Mouse (Mus musculus) adrenal gland, postnatal 25 days (tissue): ENCODE data around the gene Spag17. TPM values are rescaled to one million over a fixed set of nuclear protein-coding genes. Genes with fewer than 3 reads are reported as not detected.
A peak's percentile ranks its signal among the peaks of the same experiment; 100 is the strongest.
"Not testable (repeated sequence)": the region's sequence is repeated elsewhere in the genome, so short reads cannot be mapped to it uniquely, and the experiment has no call there.

Experiments
- DNase-seq: peaks from one replicate; pipeline ENCODE4 v3.0.0; 2021; ENCODE audit warnings: mixed read lengths
- long read RNA-seq: library from polyadenylated mRNA; stranded (forward); transcript quantifications from one replicate; pipeline ENCODE4 v2.0.0, GENCODE M21; 2021
- total RNA-seq: library from RNA; stranded (reverse); gene quantifications from 2 replicates; pipeline ENCODE4 v1.2.3, GENCODE M21; 2021

The Spag17 gene
- total RNA-seq = not detected in 2 replicates
- long read RNA-seq = 0 reads

DNA sequence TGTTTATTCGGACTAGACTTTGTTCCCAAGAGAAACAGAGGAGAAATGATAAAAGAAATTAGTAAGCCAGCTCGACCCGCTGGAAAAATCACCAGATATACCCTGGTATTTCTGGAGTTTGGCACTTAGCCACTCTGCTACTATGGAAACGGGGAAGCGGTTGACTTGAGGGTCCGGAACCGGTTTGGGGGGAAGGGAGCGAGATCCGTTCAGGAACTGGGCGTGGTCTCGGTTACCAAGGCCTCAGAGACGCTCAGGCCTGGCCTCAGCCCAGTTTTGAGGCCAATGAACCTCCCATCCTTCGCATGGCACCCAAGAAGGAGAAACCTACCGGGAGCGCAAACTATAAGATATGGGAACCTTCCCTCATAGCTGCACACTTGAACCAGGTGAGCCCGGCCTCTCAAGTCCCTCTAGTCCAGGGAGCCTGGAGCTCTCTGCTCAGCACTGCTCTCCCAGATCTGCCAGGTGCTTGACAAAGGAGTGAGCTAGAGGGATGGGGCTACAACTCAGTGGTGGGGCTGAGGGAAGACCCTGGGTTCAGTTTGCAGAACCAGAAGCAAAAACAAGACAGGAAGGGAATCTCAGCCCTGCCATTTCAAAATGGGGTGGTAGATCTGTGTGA lies at the start of gene Spag17:
Gene Spag17, plus strand, starts transcription at position 220 of the 625 bp plus-strand sequence.
- DNase-seq = no peak

DNA sequence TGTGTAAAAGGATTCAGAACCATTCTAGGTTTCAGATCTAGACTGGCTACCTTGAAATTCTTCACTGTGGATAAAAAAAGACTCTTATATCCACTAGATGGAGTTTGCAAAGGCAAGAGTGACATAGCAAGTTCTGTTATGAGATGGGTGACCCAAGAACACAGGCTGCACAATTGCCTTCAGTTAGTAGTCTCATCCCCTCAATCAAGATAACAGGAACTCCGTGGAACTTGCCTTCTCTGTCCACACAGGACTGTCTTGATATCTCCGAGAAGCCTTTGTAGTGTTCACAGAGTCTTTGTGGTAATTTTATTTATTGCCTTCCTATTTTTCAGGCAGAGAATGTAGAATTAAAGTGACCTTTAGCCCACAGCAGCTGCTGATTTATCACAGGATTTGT lies 42.9 kb upstream of the Spag17 start:
- no peak for DNase-seq

DNA sequence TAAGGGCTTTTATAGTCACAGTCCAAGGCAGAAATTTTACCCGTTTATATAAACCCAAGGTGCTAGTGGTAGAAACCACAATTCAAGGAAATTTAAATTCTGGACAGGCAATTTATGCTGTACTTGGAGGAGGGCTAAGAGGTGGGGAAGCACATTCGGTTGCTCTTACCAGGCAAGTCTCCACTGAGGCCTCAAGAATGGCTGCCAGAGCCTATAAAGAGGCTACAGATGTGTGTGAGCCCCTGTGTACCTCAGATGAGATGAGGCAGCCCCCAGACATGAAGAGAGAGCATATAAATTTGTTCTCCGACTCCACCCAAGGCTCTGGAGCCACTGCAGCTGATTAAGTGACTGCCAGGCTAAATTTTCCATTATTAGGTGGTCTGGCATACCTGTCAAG lies 42.4 kb upstream of the Spag17 start:
- DNase-seq = no peak

DNA sequence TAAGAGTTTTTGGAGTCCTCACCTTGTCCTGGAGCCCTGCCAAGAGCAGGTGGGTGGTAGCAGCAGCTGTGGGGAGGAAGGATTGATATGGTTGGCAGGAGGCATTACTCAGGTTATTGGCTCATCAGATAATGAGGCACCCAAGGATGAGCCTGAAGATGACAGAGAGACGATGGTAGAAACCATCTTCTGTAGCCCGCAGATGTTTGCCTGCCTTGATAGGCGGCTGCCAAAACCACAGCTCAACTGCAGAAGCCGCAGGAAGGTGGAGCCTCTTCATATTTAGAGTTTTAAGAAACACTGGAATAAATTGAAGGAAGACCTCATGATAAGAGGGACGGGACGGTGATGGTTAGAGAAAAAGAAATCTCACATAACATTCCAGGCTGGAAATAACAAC lies 42.0 kb upstream of the Spag17 start:
- no peak for DNase-seq

DNA sequence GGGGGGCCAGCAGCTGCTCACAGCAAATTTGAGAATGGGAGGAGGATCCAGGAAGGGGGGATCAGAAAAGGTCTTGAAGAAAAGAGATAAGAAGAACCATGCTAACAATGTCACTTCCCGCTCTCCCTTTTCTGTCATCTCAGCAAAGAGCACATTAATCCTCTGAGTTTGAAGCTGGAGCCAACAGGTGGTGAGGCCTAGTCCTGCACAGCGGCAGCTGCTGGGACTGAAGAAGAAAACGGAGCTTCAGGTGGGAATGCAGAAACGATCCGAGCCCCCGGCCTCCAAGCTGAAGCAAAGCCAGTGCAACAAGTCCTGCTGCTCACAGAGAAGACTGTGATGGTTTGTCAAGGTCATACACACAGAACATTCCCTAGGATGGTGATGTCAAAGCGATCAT lies 34.3 kb upstream of the Spag17 start:
- no peak for DNase-seq

DNA sequence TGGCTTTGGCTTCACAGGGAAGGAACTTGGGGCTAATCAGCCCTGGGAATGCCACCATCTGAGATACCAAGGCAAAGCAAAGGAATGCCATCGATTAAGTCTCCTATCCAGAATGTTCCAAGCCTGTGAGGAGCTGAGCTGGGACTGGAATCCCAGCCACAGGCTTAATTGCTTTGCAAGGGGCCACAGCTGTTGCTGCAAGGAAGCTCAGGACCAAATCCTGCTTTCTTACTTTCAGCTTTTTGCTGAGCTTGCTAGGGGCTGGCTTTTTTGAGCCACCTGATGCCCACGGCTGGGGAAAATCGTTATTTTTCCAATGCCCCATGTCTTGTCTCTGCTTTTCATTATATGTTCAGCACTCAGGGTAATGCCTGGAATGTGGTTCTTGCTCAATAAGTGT lies 30.6 kb upstream of the Spag17 start:
- no peak for DNase-seq

DNA sequence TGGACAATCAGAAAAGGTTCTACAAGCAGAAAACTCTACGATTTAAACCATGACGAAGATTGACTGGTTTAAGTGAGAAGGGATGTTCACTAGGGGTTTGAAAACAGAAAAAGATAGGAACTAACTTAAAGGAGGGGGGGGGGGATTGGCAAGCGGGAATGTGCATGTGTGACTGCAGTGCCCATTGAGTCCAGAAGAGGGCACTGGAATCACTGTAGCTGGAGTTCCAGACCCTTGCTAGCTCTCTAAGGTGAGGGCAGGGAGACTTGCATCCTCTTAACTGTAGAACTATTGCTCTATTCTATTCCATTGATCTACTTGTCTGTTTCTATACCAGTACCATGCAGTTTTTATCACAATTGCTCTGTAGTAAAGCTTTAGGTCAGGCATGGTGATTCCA lies 26.3 kb upstream of the Spag17 start:
- no peak for DNase-seq

DNA sequence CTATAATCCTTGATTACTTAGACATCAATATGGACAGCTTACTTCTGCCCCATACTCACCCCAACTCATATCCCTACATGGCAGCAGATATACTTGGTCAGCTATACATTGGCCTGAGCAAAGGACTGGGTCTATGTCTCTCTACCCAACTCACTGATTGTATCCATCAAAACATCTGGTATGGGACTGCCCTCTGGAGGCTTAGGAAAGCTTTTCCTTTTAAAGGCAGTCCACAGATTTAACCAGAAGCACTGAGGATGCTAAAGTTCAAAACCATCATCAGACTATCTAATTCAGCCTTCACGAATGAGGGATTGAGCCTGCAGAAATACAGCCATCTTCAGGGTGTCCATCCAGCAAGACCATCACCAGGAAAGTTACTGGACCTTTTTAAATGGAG lies 20.5 kb upstream of the Spag17 start:
- no peak for DNase-seq

DNA sequence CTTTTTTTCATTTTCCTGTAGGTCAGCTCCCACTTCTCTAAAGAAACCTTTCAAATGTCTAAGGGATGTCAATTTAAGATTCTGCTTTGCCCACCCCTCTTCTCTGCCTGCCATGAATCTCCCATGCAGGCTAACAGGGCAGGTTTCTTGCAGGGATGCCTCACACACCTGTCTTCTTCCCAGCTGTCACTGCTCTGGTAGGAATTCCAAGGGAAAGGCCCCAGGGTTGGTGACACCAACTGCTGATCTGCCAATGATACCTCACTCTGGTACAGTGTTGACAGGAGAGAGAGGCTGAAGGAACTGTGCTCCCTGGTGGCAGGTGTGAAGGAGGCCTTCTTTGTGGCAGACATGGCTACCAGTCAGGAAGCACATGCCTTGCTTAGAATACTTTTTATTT lies 10.1 kb upstream of the Spag17 start:
- DNase-seq = no peak

DNA sequence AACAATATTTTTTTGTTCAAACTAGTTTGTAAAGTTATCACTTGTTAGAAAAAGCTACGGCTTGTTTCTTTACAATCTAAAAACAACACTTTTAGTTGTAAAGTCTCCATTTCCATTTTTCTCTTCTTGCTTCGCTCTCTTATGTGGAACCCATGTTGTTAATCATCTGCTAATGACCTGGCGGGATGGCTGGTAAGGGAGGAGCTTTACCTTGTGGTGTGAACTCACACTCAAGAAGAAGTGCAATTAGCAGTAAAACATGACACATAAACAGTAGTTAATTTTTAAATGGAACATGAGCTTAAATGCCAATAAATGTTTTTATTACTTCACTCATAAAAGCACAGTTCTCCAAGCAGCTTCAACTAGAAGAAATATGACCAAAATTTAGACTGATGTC lies 3.7 kb upstream of the Spag17 start:
- DNase-seq = no peak

DNA sequence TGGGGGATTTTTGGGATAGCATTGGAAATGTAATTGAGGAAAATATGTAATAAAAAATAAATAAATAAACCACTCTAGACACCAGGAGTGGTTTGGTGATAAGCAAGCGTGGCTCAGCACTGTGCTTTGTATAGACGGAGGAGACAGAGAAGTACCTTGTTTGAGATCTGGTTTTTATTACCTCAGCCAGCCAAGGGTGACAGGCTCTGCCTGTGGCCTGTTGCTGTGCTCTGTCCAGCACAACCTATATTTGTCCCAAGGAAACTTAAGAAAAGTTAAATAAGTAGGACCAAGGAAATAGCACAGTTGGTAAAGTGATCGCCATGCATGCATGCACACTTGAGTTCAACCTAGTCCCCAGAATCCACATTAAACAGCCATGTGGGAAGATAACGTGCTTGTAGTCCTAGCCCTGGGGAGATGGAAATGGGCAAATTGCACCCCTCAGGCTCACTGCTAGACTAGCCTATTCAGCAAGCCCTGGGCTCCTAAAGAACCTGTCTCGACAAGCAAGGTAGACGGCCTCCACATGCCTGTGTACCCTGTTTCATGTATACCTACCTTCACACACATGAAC lies 1.1 kb upstream of the Spag17 start:
- no peak for DNase-seq

DNA sequence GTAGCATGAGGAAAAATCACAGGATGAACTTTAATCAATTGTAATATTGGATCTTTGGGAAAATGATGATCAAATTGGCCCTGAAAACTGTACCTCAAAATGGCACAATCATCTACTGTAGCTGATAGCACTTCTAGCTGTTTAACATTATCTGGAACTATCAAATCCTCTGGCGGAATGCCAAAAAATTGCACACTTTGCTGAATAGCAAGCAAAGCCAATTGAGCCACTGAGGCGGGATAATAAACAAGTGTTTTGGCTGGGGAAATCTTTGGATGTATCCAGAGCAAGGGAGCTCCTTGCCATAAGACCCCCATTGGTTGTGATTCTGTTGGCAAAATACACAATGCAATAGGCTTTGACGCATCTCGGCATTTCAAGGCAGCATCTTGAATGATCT lies 9.5 kb downstream of the Spag17 start:
- not testable (repeated sequence) for DNase-seq

DNA sequence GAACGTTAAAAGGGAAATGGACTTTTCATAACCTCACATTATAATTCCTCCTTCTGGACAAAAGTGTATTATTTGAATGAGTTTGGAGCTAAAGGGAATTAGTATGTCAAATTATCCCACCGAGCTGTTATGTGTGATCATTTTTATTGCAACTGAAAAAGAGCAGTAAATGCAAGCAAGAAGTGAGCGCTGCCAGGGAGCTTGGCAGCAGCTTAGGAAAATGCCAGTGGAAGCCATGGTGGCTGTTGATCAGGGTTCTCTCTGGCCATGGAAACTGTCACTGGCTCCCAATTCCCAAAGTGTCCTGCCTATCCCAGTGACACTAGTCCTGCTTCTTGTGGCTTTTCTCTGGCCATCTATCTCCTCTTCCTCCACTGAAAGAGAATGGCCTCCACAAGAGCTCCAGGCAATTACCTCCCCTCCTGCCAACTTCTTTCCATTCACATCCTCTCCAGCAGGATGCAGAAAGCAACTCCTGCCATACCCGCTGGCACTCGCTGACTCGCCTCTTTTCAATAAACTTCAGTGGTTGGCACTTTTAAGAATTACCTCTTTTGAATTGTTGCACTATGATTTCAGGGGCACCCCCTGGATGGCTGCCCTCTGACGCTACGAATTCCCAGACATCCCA lies 28.7 kb downstream of the Spag17 start:
- no peak for DNase-seq

DNA sequence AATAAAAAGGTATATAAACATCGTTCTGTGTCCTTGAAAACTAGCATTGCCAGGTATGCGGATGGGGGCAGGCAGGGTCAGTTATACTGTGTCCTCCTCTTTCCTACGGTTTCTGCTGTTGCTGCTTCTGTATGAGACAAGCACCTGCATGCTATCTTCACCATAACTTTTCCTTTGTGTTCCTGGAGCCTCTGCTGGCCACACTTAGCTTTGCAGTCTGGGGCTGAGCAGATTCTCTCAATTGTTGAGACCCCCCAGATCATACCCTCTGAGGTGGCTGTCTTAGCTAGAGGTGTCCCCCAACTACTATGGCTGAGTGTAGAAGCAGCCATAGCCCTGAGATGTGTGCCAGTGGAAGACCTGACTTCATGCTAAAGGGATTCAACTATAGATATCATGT lies 37.7 kb downstream of the Spag17 start:
- no peak for DNase-seq

DNA sequence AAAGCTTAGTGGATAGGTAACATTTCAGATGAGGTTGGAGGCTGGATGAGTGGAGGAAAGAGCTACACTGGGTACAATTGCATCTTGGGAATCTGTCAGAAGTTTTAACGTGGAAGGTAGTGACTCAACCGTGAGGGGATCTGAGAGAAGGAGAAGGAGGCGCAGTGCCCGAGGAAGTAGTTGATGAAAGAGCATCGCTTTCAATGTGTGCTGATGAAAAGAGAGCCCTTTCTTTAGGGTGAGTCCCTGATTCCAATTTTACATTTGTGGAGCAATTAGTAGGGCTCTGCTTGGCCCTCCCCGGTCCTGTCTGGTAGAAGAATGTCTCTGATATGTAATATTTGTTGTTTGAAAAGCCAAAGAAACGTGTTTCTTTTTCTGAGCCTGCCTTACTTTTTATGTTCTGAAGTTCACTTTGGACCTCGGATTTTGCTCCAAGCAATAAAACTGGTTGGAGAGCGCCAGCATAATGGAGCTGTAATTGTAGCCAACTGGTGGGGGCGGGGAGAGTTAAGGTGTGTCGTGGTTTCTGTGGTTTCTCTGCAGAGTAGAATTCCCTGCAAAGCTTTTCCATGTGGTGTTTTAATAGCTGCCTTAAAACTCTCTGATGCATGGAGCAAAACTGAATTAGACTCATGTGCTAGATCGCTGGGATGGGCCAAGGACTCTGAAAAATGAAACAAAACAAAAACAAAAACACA lies 45.9 kb downstream of the Spag17 start:
- no peak for DNase-seq

DNA sequence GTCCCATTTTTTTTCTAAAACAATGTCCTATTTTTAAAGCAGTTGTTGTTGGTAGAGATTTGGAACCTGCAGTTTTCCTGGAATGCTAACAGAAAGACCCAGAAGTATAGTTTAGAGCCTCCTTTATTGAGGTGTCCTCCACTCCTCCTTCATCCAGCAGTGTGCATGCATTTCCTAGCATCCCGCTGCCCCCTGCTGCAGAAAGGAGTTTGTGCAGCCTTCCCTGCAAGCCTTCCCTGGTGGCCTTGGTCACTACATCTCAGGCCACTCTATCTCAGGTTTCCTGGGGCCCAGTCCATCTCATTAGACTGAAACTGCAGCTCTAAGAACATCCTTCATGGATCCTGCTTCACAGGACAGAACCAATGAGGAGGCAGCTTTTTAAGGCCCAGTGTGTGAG lies 51.0 kb downstream of the Spag17 start:
- peak; percentile 20 for DNase-seq

DNA sequence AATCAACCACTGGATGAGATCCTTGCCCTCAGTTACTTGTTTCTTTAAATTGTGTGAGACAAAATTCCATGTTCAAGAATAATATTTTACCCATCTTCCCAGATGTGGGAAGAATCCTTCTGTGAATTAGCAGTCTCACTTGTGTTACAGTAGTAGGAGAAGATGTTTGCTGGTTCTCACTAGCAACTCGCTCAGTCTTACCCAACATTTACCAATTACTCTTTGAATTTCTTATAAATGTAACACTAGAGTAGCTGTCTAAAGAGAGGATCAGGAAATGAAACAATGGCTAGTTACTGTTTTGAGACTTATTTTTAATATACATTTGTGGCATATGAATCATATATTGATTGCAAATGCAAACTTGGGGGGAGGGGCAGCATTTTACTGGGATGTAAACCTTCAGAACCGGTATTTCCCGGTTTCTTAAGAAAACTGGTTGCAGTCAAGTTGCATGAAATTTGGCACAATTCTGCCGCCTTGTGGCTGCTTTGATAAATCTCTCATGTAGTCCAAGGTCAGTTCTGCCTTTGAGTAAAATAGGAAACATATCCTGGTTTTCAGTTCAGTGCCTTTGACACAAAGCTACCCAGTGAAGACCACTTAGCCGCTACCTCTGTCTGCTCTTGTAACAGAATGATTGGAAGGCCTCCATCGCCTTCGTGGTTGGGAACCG lies 53.5 kb downstream of the Spag17 start:
- DNase-seq = peak; percentile 37

DNA sequence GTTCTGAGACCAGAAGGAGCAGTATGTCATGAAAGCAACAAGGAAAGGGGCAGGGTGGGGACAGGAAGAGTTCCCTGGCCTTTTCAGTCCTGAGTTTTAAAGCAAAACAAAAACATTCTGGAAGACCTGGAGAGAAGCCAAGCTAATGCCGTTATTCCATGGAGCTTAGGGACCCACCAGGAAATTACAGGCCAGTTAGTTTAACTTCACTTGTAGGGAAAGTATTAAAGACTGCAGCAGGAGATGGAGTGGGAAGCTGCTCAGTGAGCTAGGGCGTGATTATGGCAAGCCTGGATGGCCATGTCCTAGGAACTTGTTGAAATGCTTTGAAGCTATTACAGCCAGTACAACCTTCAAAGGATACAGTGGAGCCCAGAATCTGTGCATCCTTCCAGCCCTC lies 60.0 kb downstream of the Spag17 start:
- DNase-seq = no peak

DNA sequence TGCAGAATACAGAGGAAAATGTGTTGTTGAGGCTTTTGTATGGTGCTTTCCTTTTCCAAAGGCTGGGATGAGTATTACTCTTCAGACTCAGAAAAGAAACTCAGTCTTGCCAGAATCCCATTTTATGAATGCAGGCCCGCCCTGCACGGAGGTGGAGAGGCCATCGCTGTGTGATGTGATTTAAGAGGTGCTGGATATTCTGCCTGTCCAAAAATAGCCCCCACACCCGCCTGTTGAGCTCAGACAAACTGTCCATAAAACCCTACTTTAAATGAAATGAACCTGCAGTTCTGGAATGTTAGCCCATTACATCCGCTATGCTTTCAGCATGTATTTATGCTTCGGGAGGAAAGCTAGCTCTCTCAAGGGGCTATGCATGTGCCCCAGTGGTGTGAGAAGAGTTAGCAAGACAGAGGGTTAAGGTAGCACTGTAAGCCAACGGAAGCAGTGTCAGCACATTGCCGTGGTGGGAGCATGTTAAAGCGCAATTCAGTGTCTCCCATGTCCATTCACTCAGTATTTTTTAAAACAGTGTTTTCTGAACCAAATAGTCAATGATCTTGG lies 68.9 kb downstream of the Spag17 start:
- no peak for DNase-seq

DNA sequence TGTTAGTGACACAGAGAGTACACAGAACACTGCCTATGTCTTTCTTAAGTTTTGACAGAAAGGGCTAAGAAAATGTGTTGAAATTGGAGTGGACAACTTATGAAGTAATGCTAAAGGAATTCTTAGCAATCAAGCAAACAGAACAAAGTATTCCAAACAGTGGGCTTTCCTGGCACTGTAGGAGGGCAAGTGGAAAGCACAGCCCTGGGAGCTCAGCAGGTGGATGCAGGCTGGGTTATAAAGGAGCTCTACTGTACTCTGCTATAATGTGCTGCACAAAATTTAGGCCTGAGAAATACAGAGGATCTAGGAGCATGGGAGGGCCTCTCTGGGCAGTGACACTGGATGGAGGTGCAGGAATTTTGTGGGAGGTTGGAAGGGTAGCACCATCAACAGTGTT lies 71.3 kb downstream of the Spag17 start:
- DNase-seq = no peak

DNA sequence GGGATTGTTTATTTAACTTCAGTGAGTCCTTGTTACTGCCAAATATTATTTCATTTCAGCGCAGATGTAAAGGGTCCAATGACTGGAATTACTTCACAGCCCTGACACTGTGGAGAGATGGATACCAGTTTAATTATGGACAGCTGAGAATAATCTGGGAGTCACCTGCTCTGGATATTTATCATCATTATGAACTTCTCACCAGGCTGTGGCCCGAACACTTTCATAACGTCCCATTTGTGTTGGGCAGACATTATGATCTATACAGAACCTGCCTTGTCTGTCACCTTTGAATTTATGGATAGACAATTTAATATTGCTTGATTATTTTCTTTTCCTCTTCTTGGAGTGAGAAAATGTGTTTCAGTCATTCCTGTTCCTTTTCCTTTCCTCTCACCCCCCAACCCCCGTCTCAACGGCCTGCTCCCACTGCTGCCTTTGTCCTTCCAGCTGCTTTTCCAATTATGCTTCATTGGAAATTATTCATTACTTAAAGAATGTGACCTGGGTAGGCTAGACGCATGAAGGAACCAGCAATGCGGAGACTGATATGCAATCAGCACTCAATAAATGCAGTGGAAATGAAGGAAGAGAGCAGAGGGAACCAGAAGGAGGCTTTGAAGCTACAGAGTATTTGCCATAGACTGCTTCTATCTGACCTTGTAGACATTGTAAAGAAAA lies 74.7 kb downstream of the Spag17 start:
- no peak for DNase-seq

DNA sequence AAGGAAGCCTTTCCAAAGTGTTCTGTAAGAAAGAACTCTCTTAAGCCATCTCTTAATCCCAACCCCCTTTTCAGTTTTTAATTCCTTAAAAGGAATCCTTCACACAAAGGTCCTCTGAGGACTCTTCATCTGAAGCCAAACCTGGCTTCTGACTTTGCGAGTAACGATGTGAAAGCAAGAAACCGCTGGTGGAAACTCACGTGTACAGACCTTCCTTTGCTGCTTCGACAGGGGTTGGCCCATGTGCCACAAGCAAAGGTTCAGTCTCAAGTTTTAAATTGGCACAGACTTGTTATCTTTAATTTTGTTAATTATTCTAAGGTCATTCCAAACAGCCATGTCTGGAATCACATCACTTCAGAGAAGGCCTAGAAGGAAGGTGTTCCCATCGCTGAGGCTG lies 79.1 kb downstream of the Spag17 start:
- DNase-seq = no peak
